Mouse (Mus musculus) neural tube, embryonic 11.5 days (tissue): ENCODE data around the gene Gm10721. TPM values are rescaled to one million over a fixed set of nuclear protein-coding genes. Genes with fewer than 3 reads are reported as not detected.
"Not testable (repeated sequence)": the region's sequence is repeated elsewhere in the genome, so short reads cannot be mapped to it uniquely, and the experiment has no call there.

Experiments
- ATAC-seq: fragments of 200-750 bp; cut with Nextera tagmentation; 2 replicates; pipeline ENCODE4 v1.8.0; 2017; ENCODE audit warnings: moderate number of reproducible peaks, mild to moderate bottlenecking, moderate TSS enrichment, moderate library complexity; ENCODE audit not compliant: insufficient read depth, low FRiP score, low TSS enrichment
- DNase-seq: peaks from one replicate; pipeline ENCODE4 v3.0.0-alpha.2; 2015; ENCODE audit warnings: low spot score
- H3K27ac ChIP-seq: fragments of 300-500 bp; sonication (generic); 2 replicates; pipeline ENCODE4 v1.5.1; 2014; ENCODE audit warnings: low read depth, mild to moderate bottlenecking, low read length
- H3K27me3 ChIP-seq: fragments of 300-500 bp; sonication (generic); 2 replicates; pipeline ENCODE4 v1.6.1; 2014; ENCODE audit warnings: mild to moderate bottlenecking, low read length, mixed read lengths; ENCODE audit not compliant: control insufficient read depth, insufficient read depth
- H3K36me3 ChIP-seq: fragments of 300-500 bp; sonication (generic); 2 replicates; pipeline ENCODE4 v1.6.1; 2014; ENCODE audit warnings: mild to moderate bottlenecking, low read length, moderate library complexity, mixed read lengths; ENCODE audit not compliant: control insufficient read depth, insufficient read depth
- H3K4me1 ChIP-seq: fragments of 300-500 bp; sonication (generic); 2 replicates; pipeline ENCODE4 v1.6.1; 2014; ENCODE audit warnings: low read length, mixed read lengths; ENCODE audit not compliant: control insufficient read depth, insufficient read depth
- H3K4me2 ChIP-seq: fragments of 300-500 bp; sonication (generic); 2 replicates; pipeline ENCODE4 v1.6.1; 2014; ENCODE audit warnings: low read depth, mild to moderate bottlenecking, moderate library complexity
- H3K4me3 ChIP-seq: fragments of 300-500 bp; sonication (generic); 2 replicates; pipeline ENCODE4 v1.5.1; 2014; ENCODE audit warnings: low read depth, low read length
- H3K9ac ChIP-seq: fragments of 300-500 bp; sonication (generic); 2 replicates; pipeline ENCODE4 v1.6.1; 2014; ENCODE audit warnings: mild to moderate bottlenecking, low read length
- H3K9me3 ChIP-seq: fragments of 300-500 bp; sonication (generic); 2 replicates; pipeline ENCODE4 v1.6.1; 2016; ENCODE audit warnings: low read length; ENCODE audit not compliant: control insufficient read depth
- WGBS: fragments of 180-500 bp; shearing (Covaris S2); extraction: QIAGEN DNeasy Blood & Tissue Kit; methylation state at CpG from one replicate; pipeline ENCODE4 v1.1.7; 2014; 5-methylcytosine and 5-hydroxymethylcytosine counted together
- polyA plus RNA-seq: library from polyadenylated mRNA; unstranded; fragments of >200 nt; fragmentation: Nextera tagmentation; extraction: Ambion mirVana; gene quantifications from 2 replicates; pipeline ENCODE4 v1.2.1, GENCODE M21; 2014

Gene Gm10721
- polyA plus RNA-seq, 1 experiment from 2014 or later = not detected

DNA sequence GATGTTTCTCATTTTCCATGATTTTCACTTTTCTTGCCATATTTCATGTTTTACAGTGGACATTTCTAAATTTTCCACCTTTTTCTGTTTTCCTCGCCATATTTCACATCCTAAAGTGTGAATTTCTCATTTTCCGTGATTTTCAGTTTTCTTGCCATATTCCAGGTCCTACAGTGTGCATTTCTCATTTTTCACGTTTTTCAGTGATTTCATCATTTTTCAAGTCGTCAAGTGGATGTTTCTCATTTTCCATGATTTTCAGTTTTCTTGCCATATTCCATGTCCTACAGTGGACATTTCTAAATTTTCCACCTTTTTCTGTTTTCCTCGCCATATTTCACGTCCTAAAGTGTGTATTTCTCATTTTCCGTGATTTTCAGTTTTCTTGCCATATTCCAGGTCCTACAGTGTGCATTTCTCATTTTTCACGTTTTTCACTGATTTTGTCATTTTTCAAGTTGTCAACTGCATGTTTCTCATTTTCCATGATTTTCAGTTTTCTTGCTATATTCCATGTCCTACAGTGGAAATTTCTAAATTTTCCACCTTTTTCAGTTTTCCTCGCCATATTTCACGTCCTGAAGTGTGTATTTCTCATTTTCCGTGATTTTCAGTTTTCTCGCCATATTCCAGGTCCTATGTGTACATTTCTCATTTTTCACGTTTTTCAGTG, 10.5 kb downstream of the Gm10721 start, which contains the start of gene Gm10718:
Gene Gm10718 (plus strand): TSS at position 236 of the 673 bp plus-strand sequence.
- H3K27me3 ChIP-seq, ATAC-seq, H3K36me3 ChIP-seq, H3K27ac ChIP-seq, H3K4me3 ChIP-seq, H3K4me2 ChIP-seq, H3K9ac ChIP-seq, H3K9me3 ChIP-seq, DNase-seq, H3K4me1 ChIP-seq: not testable (repeated sequence)
- 76% methylated on average over 9 of the region's 13 CpGs for WGBS

DNA sequence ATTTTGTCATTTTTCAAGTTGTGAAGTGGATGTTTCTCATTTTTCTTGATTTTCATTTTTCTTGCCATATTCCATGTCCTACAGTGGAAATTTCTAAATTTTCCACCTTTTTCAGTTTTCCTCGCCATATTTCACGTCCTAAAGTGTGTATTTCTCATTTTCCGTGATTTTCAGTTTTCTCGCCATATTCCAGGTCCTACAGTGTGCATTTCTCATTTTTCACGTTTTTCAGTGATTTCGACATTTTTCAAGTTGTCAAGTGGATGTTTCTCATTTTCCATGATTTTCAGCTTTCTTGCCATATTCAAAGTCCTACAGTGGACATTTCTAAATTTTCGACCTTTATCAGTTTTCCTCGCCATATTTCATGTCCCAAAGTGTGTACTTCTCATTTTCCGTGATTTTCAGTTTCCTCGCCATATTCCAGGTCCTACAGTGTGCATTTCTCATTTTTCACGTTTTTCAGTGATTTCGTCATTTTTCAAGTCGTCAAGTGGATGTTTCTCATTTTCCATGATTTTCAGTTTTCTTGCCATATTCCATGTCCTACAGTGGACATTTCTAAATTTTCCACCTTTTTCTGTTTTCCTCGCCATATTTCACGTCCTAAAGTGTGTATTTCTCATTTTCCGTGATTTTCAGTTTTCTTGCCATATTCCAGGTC, 11.2 kb downstream of the Gm10721 start:
- not testable (repeated sequence) for ATAC-seq, H3K27me3 ChIP-seq, H3K4me3 ChIP-seq, DNase-seq, H3K4me2 ChIP-seq, H3K36me3 ChIP-seq, H3K9ac ChIP-seq, H3K9me3 ChIP-seq, H3K4me1 ChIP-seq, H3K27ac ChIP-seq
- 68% methylated on average over 14 of the region's 16 CpGs for WGBS

DNA sequence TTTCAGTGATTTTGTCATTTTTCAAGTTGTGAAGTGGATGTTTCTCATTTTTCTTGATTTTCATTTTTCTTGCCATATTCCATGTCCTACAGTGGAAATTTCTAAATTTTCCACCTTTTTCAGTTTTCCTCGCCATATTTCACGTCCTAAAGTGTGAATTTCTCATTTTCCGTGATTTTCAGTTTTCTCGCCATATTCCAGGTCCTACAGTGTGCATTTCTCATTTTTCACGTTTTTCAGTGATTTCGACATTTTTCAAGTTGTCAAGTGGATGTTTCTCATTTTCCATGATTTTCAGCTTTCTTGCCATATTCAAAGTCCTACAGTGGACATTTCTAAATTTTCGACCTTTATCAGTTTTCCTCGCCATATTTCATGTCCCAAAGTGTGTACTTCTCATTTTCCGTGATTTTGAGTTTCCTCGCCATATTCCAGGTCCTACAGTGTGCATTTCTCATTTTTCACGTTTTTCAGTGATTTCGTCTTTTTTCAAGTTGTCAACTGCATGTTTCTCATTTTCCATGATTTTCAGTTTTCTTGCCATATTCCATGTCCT, 12.1 kb downstream of the Gm10721 start, which contains the start of gene Gm10717:
Gene Gm10717 (plus strand): TSS at position 506 of the 556 bp plus-strand sequence.
- 71% methylated on average over 12 of the region's 12 CpGs for WGBS
- H3K36me3 ChIP-seq, H3K27me3 ChIP-seq, H3K9ac ChIP-seq, H3K4me2 ChIP-seq, H3K4me1 ChIP-seq, H3K27ac ChIP-seq, DNase-seq, ATAC-seq, H3K4me3 ChIP-seq, H3K9me3 ChIP-seq: not testable (repeated sequence)

DNA sequence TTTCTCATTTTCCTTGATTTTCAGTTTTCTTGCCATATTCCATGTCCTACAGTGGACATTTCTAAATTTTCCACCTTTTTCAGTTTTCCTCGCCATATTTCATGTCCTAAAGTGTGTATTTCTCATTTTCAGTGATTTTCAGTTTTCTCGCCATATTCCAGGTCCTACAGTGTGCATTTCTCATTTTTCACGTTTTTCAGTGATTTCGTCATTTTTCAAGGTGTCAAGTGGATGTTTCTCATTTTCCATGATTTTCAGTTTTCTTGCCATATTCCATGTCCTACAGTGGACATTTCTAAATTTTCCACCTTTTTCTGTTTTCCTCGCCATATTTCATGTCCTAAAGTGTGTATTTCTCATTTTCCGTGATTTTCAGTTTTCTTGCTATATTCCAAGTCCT, 12.7 kb downstream of the Gm10721 start:
- not testable (repeated sequence) for H3K27me3 ChIP-seq, H3K27ac ChIP-seq, H3K36me3 ChIP-seq, H3K9ac ChIP-seq, H3K9me3 ChIP-seq, H3K4me3 ChIP-seq, ATAC-seq, H3K4me2 ChIP-seq, H3K4me1 ChIP-seq, DNase-seq
- WGBS = 58% methylated on average over 4 of the region's 6 CpGs

DNA sequence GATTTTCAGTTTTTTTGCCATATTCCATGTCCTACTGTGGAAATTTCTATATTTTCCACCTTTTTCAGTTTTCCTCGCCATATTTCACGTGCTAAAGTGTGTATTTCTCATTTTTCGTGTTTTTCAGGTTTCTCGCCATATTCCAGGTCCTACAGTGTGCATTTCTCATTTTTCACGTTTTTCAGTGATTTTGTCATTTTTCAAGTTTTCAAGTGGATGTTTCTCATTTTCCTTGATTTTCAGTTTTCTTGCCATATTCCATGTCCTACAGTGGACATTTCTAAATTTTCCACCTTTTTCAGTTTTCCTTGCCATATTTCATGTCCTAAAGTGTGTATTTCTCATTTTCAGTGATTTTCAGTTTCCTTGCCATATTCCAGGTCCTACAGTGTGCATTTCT, 13.2 kb downstream of the Gm10721 start:
- not testable (repeated sequence) for H3K27me3 ChIP-seq, ATAC-seq, H3K9ac ChIP-seq, H3K4me3 ChIP-seq, H3K27ac ChIP-seq, DNase-seq, H3K9me3 ChIP-seq, H3K4me1 ChIP-seq, H3K4me2 ChIP-seq, H3K36me3 ChIP-seq
- WGBS = 72% methylated on average over 5 of the region's 5 CpGs

DNA sequence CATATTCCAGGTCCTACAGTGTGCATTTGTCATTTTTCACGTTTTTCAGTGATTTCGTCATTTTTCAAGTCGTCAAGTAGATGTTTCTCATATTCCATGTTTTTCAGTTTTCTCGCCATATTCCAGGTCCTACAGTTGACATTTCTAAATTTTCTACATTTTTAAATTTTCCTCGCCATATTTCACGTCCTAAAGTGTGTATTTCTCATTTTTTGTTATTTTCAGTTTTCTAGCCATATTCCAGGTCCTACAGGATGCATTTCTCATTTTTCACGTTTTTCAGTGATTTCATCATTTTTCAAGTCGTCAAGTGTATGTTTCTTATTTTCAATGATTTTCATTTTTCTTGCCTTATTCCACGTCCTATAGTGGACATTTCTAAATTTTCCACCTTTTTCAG, 13.8 kb downstream of the Gm10721 start:
- not testable (repeated sequence) for H3K4me1 ChIP-seq, H3K4me2 ChIP-seq, H3K27me3 ChIP-seq, DNase-seq, H3K27ac ChIP-seq, H3K9ac ChIP-seq, H3K9me3 ChIP-seq, H3K36me3 ChIP-seq, ATAC-seq, H3K4me3 ChIP-seq
- WGBS = 64% methylated on average over 9 of the region's 9 CpGs

DNA sequence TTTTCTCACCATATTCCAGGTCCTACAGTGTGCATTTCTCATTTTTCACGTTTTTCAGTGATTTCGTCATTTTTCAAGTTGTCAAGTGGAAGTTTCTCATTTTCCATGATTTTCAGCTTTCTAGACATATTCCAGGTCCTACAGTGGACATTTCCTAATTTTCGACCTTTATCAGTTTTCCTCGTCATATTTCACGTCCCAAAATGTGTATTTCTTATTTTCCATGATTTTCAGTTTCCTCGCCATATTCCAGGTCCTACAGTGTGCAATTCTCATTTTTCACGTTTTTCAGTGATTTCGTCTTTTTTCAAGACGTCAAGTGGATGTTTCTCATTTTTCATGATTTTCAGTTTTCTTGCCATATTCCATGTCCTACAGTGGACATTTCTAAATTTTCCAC, 14.3 kb downstream of the Gm10721 start:
- H3K4me3 ChIP-seq, H3K4me1 ChIP-seq, H3K36me3 ChIP-seq, H3K27ac ChIP-seq, H3K4me2 ChIP-seq, H3K9me3 ChIP-seq, H3K27me3 ChIP-seq, H3K9ac ChIP-seq: not testable (repeated sequence)
- 71% methylated on average over 9 of the region's 9 CpGs for WGBS
- DNase-seq (peak; percentile 8), ATAC-seq (peak; percentile 25; the same call in 1 of the 2 replicates)

DNA sequence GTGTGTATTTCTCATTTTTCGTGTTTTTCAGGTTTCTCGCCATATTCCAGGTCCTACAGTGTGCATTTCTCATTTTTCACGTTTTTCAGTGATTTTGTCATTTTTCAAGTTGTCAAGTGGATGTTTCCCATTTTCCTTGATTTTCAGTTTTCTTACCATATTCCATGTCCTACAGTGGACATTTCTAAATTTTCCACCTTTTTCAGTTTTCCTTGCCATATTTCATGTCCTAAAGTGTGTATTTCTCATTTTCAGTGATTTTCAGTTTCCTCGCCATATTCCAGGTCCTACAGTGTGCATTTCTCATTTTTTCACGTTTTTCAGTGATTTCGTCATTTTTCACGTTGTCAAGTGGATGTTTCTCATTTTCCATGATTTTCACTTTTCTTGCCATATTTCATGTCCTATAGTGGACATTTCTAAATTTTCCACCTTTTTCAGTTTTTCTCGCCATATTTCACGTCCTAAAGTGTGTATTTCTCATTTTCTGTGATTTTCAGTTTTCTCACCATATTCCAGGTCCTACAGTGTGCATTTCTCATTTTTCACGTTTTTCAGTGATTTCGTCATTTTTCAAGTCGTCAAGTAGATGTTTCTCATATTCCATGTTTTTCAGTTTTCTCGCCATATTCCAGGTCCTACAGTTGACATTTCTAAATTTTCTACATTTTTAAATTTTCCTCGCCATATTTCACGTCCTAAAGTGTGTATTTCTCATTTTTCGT, 16.5 kb downstream of the Gm10721 start:
- not testable (repeated sequence) for H3K36me3 ChIP-seq, H3K9ac ChIP-seq, H3K4me3 ChIP-seq, H3K27ac ChIP-seq, ATAC-seq, H3K27me3 ChIP-seq, DNase-seq, H3K9me3 ChIP-seq, H3K4me1 ChIP-seq, H3K4me2 ChIP-seq
- WGBS = 67% methylated on average over 12 of the region's 16 CpGs
